ENCODE assay signal across 9 mouse cellular contexts in genomic region chr2:113756924-113757524, GRCm38 (mm10). TPM values are rescaled to one million over a fixed set of nuclear protein-coding genes. Genes with fewer than 3 reads are reported as not detected.
DNase-seq lines count a peak whose midpoint lies in the region; ATAC-seq and TF ChIP-seq lines count a peak whose summit lies in the region.
"Had no signal": no experiment of that assay in that cellular context is flagged by ENCODE, and none has a peak within 500 bp of the region (broad histone marks: within the 10 kb centered on the region; RNA-seq: fewer than 3 reads in every experiment).

No protein-coding gene starts in this region.

- H3K9me3 ChIP-seq in liver, embryonic 11.5 days (ENCODE audit: control insufficient read depth, low read length): no peaks in the 10 kb centered on the region
- no peaks in the 10 kb centered on the region for H3K9me3 ChIP-seq in embryonic facial prominence, embryonic 15.5 days (replicated peaks)
- H3K9me3 ChIP-seq in limb, embryonic 11.5 days (ENCODE audit: control insufficient read depth, low read length): no peaks in the 10 kb centered on the region
- H3K9me3 ChIP-seq in stomach, embryonic 14.5 days (ENCODE audit: control insufficient read depth, low read depth, low read length): no peaks in the 10 kb centered on the region

- H3K4me2 ChIP-seq in liver, embryonic 11.5 days: peak overlapping the region; percentile 65
- peak overlapping the region; percentile 92 for H3K4me2 ChIP-seq in embryonic facial prominence, embryonic 15.5 days (replicated peaks)
- H3K4me2 ChIP-seq in limb, embryonic 11.5 days (ENCODE audit: low read depth, severe bottlenecking): peak overlapping the region; percentile 96
- peak overlapping the region; percentile 89 for H3K4me2 ChIP-seq in stomach, embryonic 14.5 days (replicated peaks; ENCODE audit: low read depth, low read length)

- H3K4me3 ChIP-seq in liver, embryonic 11.5 days (ENCODE audit: low read depth, low read length): peak overlapping the region; percentile 32; the same call in 1 of the 2 replicates
- H3K4me3 ChIP-seq in embryonic facial prominence, embryonic 15.5 days (replicated peaks): peak overlapping the region; percentile 51
- H3K4me3 ChIP-seq in limb, embryonic 11.5 days (ENCODE audit: low read depth, low read length): peak overlapping the region; percentile 61
- H3K4me3 ChIP-seq in stomach, embryonic 14.5 days (ENCODE audit: low read depth, low read length): peak overlapping the region; percentile 41
- no peak overlapping the region for H3K4me3 ChIP-seq in cerebellum, adult 2 months (replicated peaks; ENCODE audit: insufficient read depth, low read depth, low read length)

- peak; percentile 30; the same call in 1 of the 2 replicates for ATAC-seq in liver, embryonic 11.5 days (replicated peaks; ENCODE audit: low FRiP score)
- ATAC-seq in embryonic facial prominence, embryonic 15.5 days (ENCODE audit: insufficient number of reproducible peaks, low FRiP score, low TSS enrichment, low read depth): no peak
- ATAC-seq in limb, embryonic 11.5 days (ENCODE audit: insufficient number of reproducible peaks, low FRiP score, low TSS enrichment, low read depth): no peak
- no peak for ATAC-seq in stomach, embryonic 14.5 days (ENCODE audit: insufficient number of reproducible peaks, insufficient read depth, low FRiP score, low read depth)
- ATAC-seq: activated CD4-positive, CD25-positive, alpha-beta regulatory T cell, adult 4 months had no signal

- peaks cover 42% of the 10 kb centered on the region for H3K27me3 ChIP-seq in liver, embryonic 11.5 days (replicated peaks; ENCODE audit: control insufficient read depth, insufficient read depth, low read length)
- peaks cover 44% of the 10 kb centered on the region for H3K27me3 ChIP-seq in embryonic facial prominence, embryonic 15.5 days
- H3K27me3 ChIP-seq in limb, embryonic 11.5 days (ENCODE audit: control insufficient read depth, insufficient read depth, low read length): peaks cover 12% of the 10 kb centered on the region; the same call in 1 of the 2 replicates
- H3K27me3 ChIP-seq in stomach, embryonic 14.5 days (ENCODE audit: control insufficient read depth, insufficient read depth, low read length): peaks cover 21% of the 10 kb centered on the region
- H3K27me3 ChIP-seq in cerebellum, adult 2 months (ENCODE audit: control insufficient read depth, insufficient read depth, low read length): no peaks in the 10 kb centered on the region; the same call in 1 of the 2 replicates

- no peak overlapping the region for H3K27ac ChIP-seq in liver, embryonic 11.5 days (ENCODE audit: low read depth, low read length)
- H3K27ac ChIP-seq in embryonic facial prominence, embryonic 15.5 days (replicated peaks): no peak overlapping the region
- H3K27ac ChIP-seq in limb, embryonic 11.5 days (replicated peaks; ENCODE audit: low read depth, low read length): no peak overlapping the region
- H3K27ac ChIP-seq in stomach, embryonic 14.5 days (ENCODE audit: low read length): no peak overlapping the region
- H3K27ac ChIP-seq in cerebellum, adult 2 months (ENCODE audit: insufficient read depth, low read length): no peak overlapping the region

- H3K9ac ChIP-seq in liver, embryonic 11.5 days (ENCODE audit: low read depth, low read length): no peak overlapping the region
- H3K9ac ChIP-seq in embryonic facial prominence, embryonic 15.5 days: peak overlapping the region; percentile 35; the same call in 1 of the 2 replicates
- H3K9ac ChIP-seq in limb, embryonic 11.5 days (ENCODE audit: low read length): peak overlapping the region; percentile 64
- no peak overlapping the region for H3K9ac ChIP-seq in stomach, embryonic 14.5 days (replicated peaks; ENCODE audit: low read depth, low read length)

- no peak for TF ChIP-seq CTCF in cerebellum, adult 2 months (IDR thresholded peaks at IDR 0.05; ENCODE audit: borderline replicate concordance, insufficient read depth, low read depth, low read length)

- no peaks in the 10 kb centered on the region for H3K4me1 ChIP-seq in liver, embryonic 11.5 days (replicated peaks; ENCODE audit: control insufficient read depth, insufficient read depth, low read length)
- peaks cover 24% of the 10 kb centered on the region for H3K4me1 ChIP-seq in embryonic facial prominence, embryonic 15.5 days
- H3K4me1 ChIP-seq in limb, embryonic 11.5 days (ENCODE audit: control insufficient read depth, insufficient read depth, low read length): peaks cover 8% of the 10 kb centered on the region
- peaks cover 4% of the 10 kb centered on the region; the same call in 1 of the 2 replicates for H3K4me1 ChIP-seq in stomach, embryonic 14.5 days (ENCODE audit: control insufficient read depth, insufficient read depth, low read length)
- no peaks in the 10 kb centered on the region for H3K4me1 ChIP-seq in cerebellum, adult 2 months (ENCODE audit: control insufficient read depth, insufficient read depth, low read length)

- TF ChIP-seq POLR2A in cerebellum, adult 2 months (IDR thresholded peaks at IDR 0.05; ENCODE audit: borderline replicate concordance, insufficient read depth, low read length): no peak

- WGBS in liver, embryonic 11.5 days: 5% methylated on average over 12 of the region's 12 CpGs
- 4% methylated on average over 12 of the region's 12 CpGs for WGBS in embryonic facial prominence, embryonic 15.5 days
- WGBS in limb, embryonic 11.5 days: 1% methylated on average over 12 of the region's 12 CpGs
- 3% methylated on average over 12 of the region's 12 CpGs for WGBS in stomach, embryonic 14.5 days
- 4% methylated on average over 12 of the region's 12 CpGs for WGBS in cerebellum, adult 2 months

- no peaks in the 10 kb centered on the region for H3K36me3 ChIP-seq in liver, embryonic 11.5 days (ENCODE audit: control insufficient read depth, insufficient read depth, low read length)
- H3K36me3 ChIP-seq in embryonic facial prominence, embryonic 15.5 days: no peaks in the 10 kb centered on the region
- no peaks in the 10 kb centered on the region for H3K36me3 ChIP-seq in limb, embryonic 11.5 days (ENCODE audit: control insufficient read depth, insufficient read depth, low read length)
- no peaks in the 10 kb centered on the region for H3K36me3 ChIP-seq in stomach, embryonic 14.5 days (ENCODE audit: control insufficient read depth, insufficient read depth, low read length)

- DNase-seq in liver, embryonic 11.5 days (ENCODE audit: low spot score): no peak
- DNase-seq in liver: no peak
- DNase-seq in limb, embryonic 11.5 days (ENCODE audit: low spot score): no peak
- no peak for DNase-seq in ovary, postnatal 10 days (ENCODE audit: low spot score)
- no peak for DNase-seq in left cerebral cortex, postnatal 25 days (ENCODE audit: low spot score in 2 of 2)
- no peak for DNase-seq in cerebellum, adult 2 months

- intact Hi-C loops in left cerebral cortex, postnatal 25 days (cut with DNase I): no loop called here

RNA-seq across cellular contexts. Expression of gene Grem1, which starts 1.4 kb away (rescaled TPM):
- polyA plus RNA-seq in liver, embryonic 11.5 days (2014; fragmentation: Nextera tagmentation; extraction: Ambion mirVana): 0.13 and 0.38 TPM in 2 replicates
- polyA plus RNA-seq in embryonic facial prominence, embryonic 15.5 days (2015; fragmentation: Nextera tagmentation; extraction: Ambion mirVana): 1.1 and 1.5 TPM in 2 replicates
- 7.1 and 8.3 TPM in 2 replicates for polyA plus RNA-seq in limb, embryonic 11.5 days (2014; fragmentation: Nextera tagmentation; extraction: Ambion mirVana)
- polyA plus RNA-seq in stomach, embryonic 14.5 days (2014; fragmentation: Nextera tagmentation; extraction: Ambion mirVana): 7.1 and 7.5 TPM in 2 replicates
- total RNA-seq in left cerebral cortex, postnatal 25 days (2021): 1 to 10 TPM; 1.3 to 1.5 TPM
- 1.4 and 1.5 TPM in 2 replicates for polyA plus RNA-seq in cerebellum, adult 2 months (2012; rRNA removed)
- polyA plus RNA-seq: activated CD4-positive, CD25-positive, alpha-beta regulatory T cell, adult 4 months had no signal

Comparison
In these comparisons a context has a peak if more than half of its experiments do, and no peak if none do; other contexts are left out.
1. H3K9ac ChIP-seq: peak in embryonic facial prominence, embryonic 15.5 days (single experiment) and limb, embryonic 11.5 days (single experiment); none in liver, embryonic 11.5 days (single experiment) and stomach, embryonic 14.5 days (single experiment).
2. Peak in every context shown above with its lines, with median percentiles within 50 percentile points of each other: H3K4me2 ChIP-seq.